Mouse (Mus musculus) cerebellum, adult 2 months (tissue): Measurements from ENCODE around the gene Tmx4. TPM values are rescaled to one million over a fixed set of nuclear protein-coding genes. Genes with fewer than 3 reads are reported as not detected.

Experiments used
- DNase-seq, 2 experiments: peaks; one replicate each; pipeline ENCODE4 v3.0.0; 2021
- H3K27ac ChIP-seq: fragments of 200-500 bp; 2 replicates; pipeline ENCODE4 v1.5.1; 2012; ENCODE audit warnings: low read length, control low read depth, inconsistent platforms; ENCODE audit not compliant: insufficient read depth
- H3K27me3 ChIP-seq: fragments of 200-500 bp; 2 replicates; pipeline ENCODE4 v1.6.1; 2012; ENCODE audit warnings: inconsistent platforms, mild to moderate bottlenecking, low read length, moderate library complexity; ENCODE audit not compliant: control insufficient read depth, insufficient read depth
- H3K4me1 ChIP-seq: fragments of 200-500 bp; 2 replicates; pipeline ENCODE4 v1.6.1; 2011; ENCODE audit warnings: low read length; ENCODE audit not compliant: control insufficient read depth, insufficient read depth
- H3K4me3 ChIP-seq: fragments of 200-500 bp; replicated peaks from 2 replicates; pipeline ENCODE3; 2011; ENCODE audit warnings: mild to moderate bottlenecking, low read depth, low read length, control low read depth; ENCODE audit not compliant: insufficient read depth
- CTCF ChIP-seq: fragments of 200-500 bp; IDR thresholded peaks from 2 replicates; pipeline ENCODE4 v1.5.1; 2011; ENCODE audit warnings: low read depth, mild to moderate bottlenecking, control low read depth, low read length, moderate library complexity, borderline replicate concordance; ENCODE audit not compliant: insufficient read depth
- POLR2A ChIP-seq: fragments of 200-500 bp; IDR thresholded peaks from 2 replicates; pipeline ENCODE4 v1.6.1; 2011; ENCODE audit warnings: low read length, control low read depth, borderline replicate concordance; ENCODE audit not compliant: insufficient read depth
- WGBS: fragments of 180-500 bp; shearing (Covaris S2); methylation state at CpG from one replicate; pipeline ENCODE4 v1.1.7; 2018; 5-methylcytosine and 5-hydroxymethylcytosine counted together
- polyA plus RNA-seq: library from polyadenylated mRNA; depleted of rRNA; stranded (reverse); fragments of >200 nt; gene quantifications from 2 replicates; pipeline ENCODE4 v1.2.3, GENCODE M21; 2012; rRNA removed

Gene Tmx4
- polyA plus RNA-seq, 1 experiment = 72.3 TPM

DNA sequence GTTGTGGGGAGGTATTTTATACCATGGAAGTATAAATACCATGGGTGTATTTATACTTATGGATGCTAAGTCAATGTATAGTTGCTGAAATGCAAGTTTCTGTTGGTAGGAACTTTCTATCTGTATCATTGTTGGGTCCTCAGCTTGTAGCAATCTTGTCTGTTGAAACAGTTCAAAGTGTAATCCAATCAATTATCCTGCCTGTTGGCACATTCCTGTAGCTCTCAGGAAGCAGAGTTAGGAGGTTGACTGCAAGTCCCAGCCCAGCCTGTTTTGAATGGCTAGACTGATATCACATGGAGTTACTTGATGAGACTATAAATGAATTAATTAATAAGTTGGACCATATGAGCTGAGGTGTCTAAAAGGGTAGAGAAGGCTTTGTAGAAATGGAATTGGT lies 91.6 kb downstream of the Tmx4 start:
- Histone ChIP-seq H3K4me1 (no peaks in the 10 kb centered on the region), H3K4me3 (no peak overlapping the region), H3K27me3 (no peaks in the 10 kb centered on the region), H3K27ac (no peak overlapping the region)
- no peak for TF ChIP-seq CTCF
- no peak for TF ChIP-seq POLR2A
- DNase-seq = no peak

DNA sequence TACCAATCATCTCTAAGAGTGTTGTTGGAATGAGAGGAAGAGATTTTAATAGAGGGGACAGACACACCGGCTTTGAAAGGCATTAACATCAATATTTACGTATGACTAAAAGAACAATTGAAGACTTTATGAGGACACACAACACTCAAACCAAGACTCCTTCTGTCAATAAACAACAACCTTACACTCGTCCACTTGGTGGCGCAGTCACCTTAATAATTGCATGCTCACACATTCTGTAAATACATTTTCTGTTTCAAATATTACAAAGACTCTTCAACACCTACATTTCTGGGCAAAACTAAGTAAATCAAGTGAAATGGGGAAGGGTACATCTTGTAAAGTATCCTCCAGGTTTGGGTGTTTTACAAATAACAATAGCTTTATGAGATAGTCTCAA lies 94.2 kb downstream of the Tmx4 start:
- Histone ChIP-seq H3K27me3 (no peaks in the 10 kb centered on the region), H3K4me1 (no peaks in the 10 kb centered on the region), H3K27ac (no peak overlapping the region), H3K4me3 (no peak overlapping the region)
- 12% methylated on average over 4 of the region's 4 CpGs for WGBS
- DNase-seq = peak; percentile 34 to 46
- TF ChIP-seq POLR2A (no peak), CTCF (peak; percentile 30)

- no peak for DNase-seq
- no peak overlapping the region for H3K27ac ChIP-seq
- no peak for TF ChIP-seq CTCF
Measured at GRCm38 (mm10) chr2:134545116-134545515, 98.8 kb downstream of the Tmx4 start.

GRCm38 (mm10) chr2:134544321-134545065 lies 99.5 kb downstream of the Tmx4 start:
- TF ChIP-seq CTCF (no peak), POLR2A (no peak)
- no peak for DNase-seq
- 69% methylated on average over 8 of the region's 8 CpGs for WGBS
- Histone ChIP-seq H3K4me1 (no peaks in the 10 kb centered on the region), H3K4me3 (no peak overlapping the region), H3K27ac (no peak overlapping the region), H3K27me3 (no peaks in the 10 kb centered on the region)

More at GRCm38 (mm10) chr2:134545116-134545515, 98.8 kb downstream of the Tmx4 start:
- Histone ChIP-seq H3K27me3 (no peaks in the 10 kb centered on the region), H3K4me3 (no peak overlapping the region), H3K4me1 (no peaks in the 10 kb centered on the region)
- WGBS = 77% methylated on average over 5 of the region's 5 CpGs

Other genes with a start within 250 kb of the Tmx4 start
- gene Hao1, start 89.8 kb downstream of the Tmx4 start, polyA plus RNA-seq = not detected in 2 replicates
- 18.5 and 20.8 TPM in 2 replicates for gene Plcb1, start 141.9 kb upstream of the Tmx4 start, polyA plus RNA-seq